Mouse (Mus musculus): ENCODE data around the gene Plg. TPM values are rescaled to one million over a fixed set of nuclear protein-coding genes. Genes with fewer than 3 reads are reported as not detected.

The Plg gene
- polyA plus RNA-seq, 1 experiment from 2014 or later = 355 TPM

DNA sequence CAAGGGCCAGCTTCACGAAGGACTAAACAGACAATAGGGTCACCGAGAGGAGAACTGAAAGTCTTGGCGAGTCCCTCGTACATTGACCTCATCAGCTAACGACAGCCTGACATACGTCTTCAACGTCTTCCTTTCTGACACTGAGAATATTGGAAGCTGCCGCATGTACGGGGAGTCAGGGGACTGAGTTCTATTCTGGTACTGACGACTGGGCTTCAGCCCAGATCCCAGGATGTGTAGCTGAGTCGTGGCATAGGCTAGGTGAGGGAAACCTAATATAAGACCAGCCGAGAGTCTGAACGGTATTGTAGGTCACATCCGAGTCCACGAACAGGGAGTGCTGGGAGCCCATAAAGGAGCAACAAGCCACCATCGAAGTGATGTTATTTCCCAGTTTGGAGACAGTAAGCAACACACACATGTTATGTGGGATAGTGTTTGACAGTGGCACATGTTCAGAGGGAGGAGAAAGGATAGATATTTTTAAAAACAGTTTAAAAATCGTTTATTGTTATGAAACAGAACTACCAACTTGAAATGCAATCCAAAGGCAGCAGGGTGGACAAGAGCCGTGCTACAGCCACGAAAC lies 41.2 kb downstream of the Plg start:
- no peak for ATAC-seq (ENCODE audit: insufficient read depth)
- Histone ChIP-seq H3K27me3 (no peaks in the 10 kb centered on the region), H3K4me1 (replicated peaks) (peaks cover 9% of the 10 kb centered on the region; the same call in 1 of the 2 replicates), H3K9ac (no peak overlapping the region), H3K36me3 (replicated peaks) (peaks cover 4% of the 10 kb centered on the region; the same call in 1 of the 2 replicates), H3K27ac (replicated peaks) (no peak overlapping the region), H3K4me2 (no peak overlapping the region), H3K4me3 (replicated peaks) (no peak overlapping the region), H3K9me3 (replicated peaks) (no peaks in the 10 kb centered on the region)
- 64% methylated on average over 19 of the region's 19 CpGs for WGBS (ENCODE audit: insufficient replicate concordance)

DNA sequence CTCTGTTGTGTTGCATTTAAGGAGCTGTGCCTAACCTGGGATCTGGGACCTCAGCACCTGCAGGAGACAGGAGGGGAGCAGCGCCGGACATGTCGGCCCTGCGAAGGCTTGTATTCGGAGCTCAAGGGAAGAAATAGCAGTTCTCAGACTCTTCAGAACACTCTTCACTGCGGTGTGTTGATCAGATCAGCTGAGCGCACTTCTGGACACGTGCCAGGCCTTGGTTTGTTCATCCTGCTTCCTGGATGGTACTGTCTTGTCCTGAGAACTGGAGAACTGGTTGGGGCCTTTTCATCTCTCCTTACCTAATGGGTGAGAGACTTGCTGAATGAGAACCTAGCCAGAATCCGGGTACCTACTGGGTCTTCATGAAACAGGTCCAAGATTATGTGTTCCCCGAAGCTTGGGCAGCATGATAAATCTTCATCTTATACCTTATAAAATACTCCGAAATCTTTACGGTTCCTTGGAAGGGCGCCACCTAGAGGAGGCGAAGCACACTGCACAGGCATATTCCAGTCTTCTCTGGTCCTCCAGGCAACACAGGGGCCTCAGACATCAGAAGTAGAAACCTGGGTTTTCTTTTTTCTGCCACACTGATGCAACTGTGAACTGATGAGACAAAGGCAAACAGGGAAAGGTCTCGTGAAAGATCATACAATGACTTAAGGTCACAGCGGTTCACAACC lies 42.6 kb downstream of the Plg start:
- no peaks in the 10 kb centered on the region for H3K4me1 ChIP-seq (replicated peaks)
- H3K27ac ChIP-seq (replicated peaks) = no peak overlapping the region
- no peak overlapping the region for H3K4me3 ChIP-seq (replicated peaks)
- no peaks in the 10 kb centered on the region for H3K27me3 ChIP-seq
- no peak for ATAC-seq (ENCODE audit: insufficient read depth)
- H3K36me3 ChIP-seq (replicated peaks) = peaks cover 4% of the 10 kb centered on the region; the same call in 1 of the 2 replicates
- no peaks in the 10 kb centered on the region for H3K9me3 ChIP-seq (replicated peaks)
- H3K9ac ChIP-seq = no peak overlapping the region
- no peak overlapping the region for H3K4me2 ChIP-seq
- WGBS (ENCODE audit: insufficient replicate concordance) = 66% methylated on average over 16 of the region's 16 CpGs

DNA sequence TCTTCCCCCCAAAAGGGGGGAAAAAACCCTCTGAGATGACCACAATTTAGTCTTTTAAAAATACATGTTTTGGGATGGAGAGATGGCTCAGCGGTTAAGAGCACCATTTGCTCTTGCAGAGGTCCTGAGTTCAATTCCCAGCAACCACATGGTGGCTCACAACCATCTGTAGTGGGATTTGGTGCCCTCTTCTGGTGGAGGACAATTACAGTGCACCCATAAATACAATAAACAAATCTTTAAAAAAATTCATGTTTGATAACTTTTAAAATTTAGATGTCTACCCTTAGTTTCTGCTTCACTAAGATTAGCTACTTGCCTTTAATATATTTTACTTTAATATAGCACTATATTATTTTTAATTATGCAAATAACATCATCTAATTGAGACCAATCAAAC lies 43.7 kb downstream of the Plg start:
- no peak for ATAC-seq (ENCODE audit: insufficient read depth)
- Histone ChIP-seq H3K9me3 (replicated peaks) (no peaks in the 10 kb centered on the region), H3K27me3 (no peaks in the 10 kb centered on the region), H3K4me3 (replicated peaks) (no peak overlapping the region), H3K27ac (replicated peaks) (no peak overlapping the region), H3K4me2 (no peak overlapping the region), H3K36me3 (replicated peaks) (peaks cover 4% of the 10 kb centered on the region; the same call in 1 of the 2 replicates), H3K4me1 (replicated peaks) (peaks cover 4% of the 10 kb centered on the region), H3K9ac (no peak overlapping the region)
- 78% methylated on average over 1 of the region's 1 CpGs for WGBS (ENCODE audit: insufficient replicate concordance)

DNA sequence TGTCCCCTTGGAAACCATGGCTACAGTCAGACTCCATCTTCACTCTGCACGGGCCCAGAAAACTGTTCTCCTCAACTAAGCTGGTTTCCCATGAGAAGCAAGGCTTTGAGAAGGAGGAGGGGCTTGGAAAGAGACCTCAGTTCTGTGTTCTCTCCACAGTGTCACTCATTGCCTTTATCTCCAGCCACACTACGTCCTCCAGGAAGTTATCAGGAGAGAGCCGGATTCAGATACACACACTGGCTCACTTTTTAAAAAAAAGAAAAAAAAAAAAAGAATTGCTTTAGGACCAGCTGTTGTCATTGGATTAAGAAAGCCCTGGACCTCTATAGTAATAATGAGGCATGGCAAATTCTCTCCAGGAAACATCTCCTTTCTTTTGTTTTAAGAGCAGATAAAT lies 48.7 kb downstream of the Plg start:
- Histone ChIP-seq H3K4me3 (replicated peaks) (no peak overlapping the region), H3K27me3 (no peaks in the 10 kb centered on the region), H3K4me1 (replicated peaks) (peaks cover 7% of the 10 kb centered on the region), H3K4me2 (no peak overlapping the region), H3K9ac (no peak overlapping the region), H3K36me3 (replicated peaks) (no peaks in the 10 kb centered on the region), H3K9me3 (replicated peaks) (no peaks in the 10 kb centered on the region), H3K27ac (replicated peaks) (no peak overlapping the region)
- peak; percentile 68; the same call in 1 of the 2 replicates for ATAC-seq (ENCODE audit: insufficient read depth)
- WGBS (ENCODE audit: insufficient replicate concordance) = 18% methylated on average over 3 of the region's 3 CpGs

DNA sequence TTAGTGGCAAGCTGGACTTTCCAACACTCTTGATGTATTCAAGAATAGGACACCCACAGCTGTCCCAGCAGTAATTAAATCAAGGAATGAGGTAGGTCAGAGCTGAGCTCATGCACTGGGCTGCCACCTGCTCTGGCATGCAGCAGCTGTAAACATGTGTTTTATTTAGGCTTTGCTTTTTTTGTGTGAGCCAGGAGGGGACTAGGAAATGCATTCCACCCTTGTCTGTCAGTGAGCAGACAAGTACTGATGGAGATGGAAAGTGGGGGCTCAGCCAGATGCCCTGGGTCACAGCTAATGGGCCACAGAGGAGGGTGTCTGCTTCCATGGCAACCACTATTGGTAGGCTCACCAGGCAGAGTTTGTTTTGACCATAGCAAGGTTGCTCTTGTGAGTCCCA lies 50.0 kb downstream of the Plg start:
- H3K4me2 ChIP-seq = no peak overlapping the region
- no peaks in the 10 kb centered on the region for H3K9me3 ChIP-seq (replicated peaks)
- H3K36me3 ChIP-seq (replicated peaks) = no peaks in the 10 kb centered on the region
- H3K4me1 ChIP-seq (replicated peaks) = peaks cover 7% of the 10 kb centered on the region
- no peak overlapping the region for H3K27ac ChIP-seq (replicated peaks)
- H3K4me3 ChIP-seq (replicated peaks) = no peak overlapping the region
- no peak for ATAC-seq (ENCODE audit: insufficient read depth)
- no peaks in the 10 kb centered on the region for H3K27me3 ChIP-seq
- H3K9ac ChIP-seq = no peak overlapping the region

DNA sequence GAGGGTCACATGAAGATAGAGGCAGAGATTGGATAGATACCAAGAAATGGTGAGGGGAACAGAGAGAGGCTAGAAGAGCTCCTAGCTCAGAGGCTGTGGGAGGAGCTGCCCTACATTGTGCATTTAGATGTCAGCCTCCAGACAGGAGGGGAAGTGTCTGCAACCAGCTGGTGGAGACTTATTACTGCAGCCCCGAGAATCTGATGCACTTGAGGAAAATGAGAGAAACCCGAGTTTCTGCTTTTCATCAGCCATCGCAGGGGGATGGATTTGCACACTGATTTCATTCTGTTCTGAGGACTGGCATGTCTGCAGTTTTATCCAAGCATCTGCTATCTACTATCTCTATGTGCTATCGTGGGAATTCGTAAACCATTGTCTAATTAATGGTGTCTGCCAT lies 53.3 kb downstream of the Plg start:
- H3K4me3 ChIP-seq (replicated peaks) = no peak overlapping the region
- H3K9ac ChIP-seq = no peak overlapping the region
- H3K4me1 ChIP-seq (replicated peaks) = peaks cover 7% of the 10 kb centered on the region
- WGBS (ENCODE audit: insufficient replicate concordance) = 47% methylated on average over 5 of the region's 5 CpGs
- ATAC-seq (ENCODE audit: insufficient read depth) = no peak
- H3K27me3 ChIP-seq = no peaks in the 10 kb centered on the region
- H3K36me3 ChIP-seq (replicated peaks) = no peaks in the 10 kb centered on the region
- no peak overlapping the region for H3K27ac ChIP-seq (replicated peaks)
- H3K4me2 ChIP-seq = no peak overlapping the region
- no peaks in the 10 kb centered on the region for H3K9me3 ChIP-seq (replicated peaks)

DNA sequence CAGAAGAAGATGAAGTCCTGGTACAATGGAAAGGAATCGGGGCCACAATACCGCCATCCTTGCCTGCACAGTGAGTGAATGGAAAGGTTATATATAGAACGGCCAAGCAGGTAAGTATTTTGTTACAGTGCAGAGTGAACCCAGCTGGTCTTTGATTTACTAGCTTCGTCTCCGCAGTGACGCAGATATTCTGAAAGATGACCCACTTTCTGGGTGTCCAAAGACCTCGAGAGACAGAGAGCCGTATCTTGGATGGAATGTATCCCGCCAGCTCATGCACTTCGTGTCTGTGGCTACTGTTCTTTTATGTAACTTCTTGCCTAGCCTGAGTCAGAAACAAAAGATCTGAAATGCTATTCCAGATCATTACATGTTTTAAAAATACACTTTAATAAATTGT lies 59.4 kb downstream of the Plg start:
- H3K4me3 ChIP-seq (replicated peaks) = no peak overlapping the region
- no peak overlapping the region for H3K4me2 ChIP-seq
- no peaks in the 10 kb centered on the region for H3K9me3 ChIP-seq (replicated peaks)
- WGBS (ENCODE audit: insufficient replicate concordance) = 73% methylated on average over 10 of the region's 10 CpGs
- ATAC-seq (ENCODE audit: insufficient read depth) = no peak
- no peak overlapping the region for H3K9ac ChIP-seq
- H3K36me3 ChIP-seq (replicated peaks) = no peaks in the 10 kb centered on the region
- no peaks in the 10 kb centered on the region for H3K27me3 ChIP-seq
- no peak overlapping the region for H3K27ac ChIP-seq (replicated peaks)
- H3K4me1 ChIP-seq (replicated peaks) = no peaks in the 10 kb centered on the region

DNA sequence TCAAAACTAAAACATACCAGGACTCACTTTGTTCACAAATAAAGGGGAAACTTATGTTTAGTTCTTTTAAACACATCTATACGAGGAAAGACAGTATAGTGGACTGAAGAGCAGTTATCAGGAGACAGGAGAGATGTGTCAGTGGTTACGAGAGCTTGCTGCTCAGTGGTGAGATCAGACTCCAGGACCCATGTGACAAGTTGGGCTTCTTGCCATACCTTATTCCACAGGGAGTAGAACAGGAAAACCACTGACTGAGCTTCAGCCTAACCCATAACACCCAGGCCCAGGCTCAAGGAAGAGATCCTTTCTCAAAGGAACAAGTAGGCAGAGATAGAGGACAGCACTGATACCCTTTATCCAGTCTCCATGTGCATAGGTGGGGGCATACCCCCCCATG lies 66.2 kb downstream of the Plg start:
- Histone ChIP-seq H3K4me1 (replicated peaks) (no peaks in the 10 kb centered on the region), H3K36me3 (replicated peaks) (no peaks in the 10 kb centered on the region), H3K4me3 (replicated peaks) (no peak overlapping the region), H3K27ac (replicated peaks) (no peak overlapping the region), H3K9ac (no peak overlapping the region), H3K27me3 (no peaks in the 10 kb centered on the region), H3K9me3 (replicated peaks) (no peaks in the 10 kb centered on the region), H3K4me2 (no peak overlapping the region)
- WGBS (ENCODE audit: insufficient replicate concordance) = 67% methylated on average over 2 of the region's 2 CpGs
- ATAC-seq (ENCODE audit: insufficient read depth) = no peak

DNA sequence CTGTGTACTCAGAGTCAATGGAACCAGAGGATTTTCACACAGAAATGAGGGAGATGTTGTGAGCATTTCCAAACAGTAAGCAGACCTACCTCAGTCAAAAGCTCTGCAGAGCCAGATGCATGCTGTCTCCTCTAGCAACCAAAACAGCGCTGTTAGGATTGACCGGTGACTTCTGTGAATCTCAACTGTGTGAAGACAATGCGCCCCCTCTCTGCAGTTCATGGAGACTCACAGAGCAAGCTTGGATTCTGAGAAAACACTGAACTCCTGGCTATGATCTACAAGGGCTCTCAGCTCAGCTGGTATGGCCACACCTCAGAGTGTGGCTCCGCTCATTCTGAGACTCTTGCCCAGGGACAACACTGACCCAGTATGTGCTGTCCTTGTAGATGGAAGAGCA lies 72.8 kb downstream of the Plg start:
- Histone ChIP-seq H3K27ac (replicated peaks) (no peak overlapping the region), H3K4me1 (replicated peaks) (no peaks in the 10 kb centered on the region), H3K27me3 (no peaks in the 10 kb centered on the region), H3K9me3 (replicated peaks) (no peaks in the 10 kb centered on the region), H3K4me2 (no peak overlapping the region), H3K4me3 (replicated peaks) (no peak overlapping the region), H3K9ac (no peak overlapping the region), H3K36me3 (replicated peaks) (no peaks in the 10 kb centered on the region)
- ATAC-seq (ENCODE audit: insufficient read depth) = no peak
- WGBS (ENCODE audit: insufficient replicate concordance) = 79% methylated on average over 4 of the region's 4 CpGs

DNA sequence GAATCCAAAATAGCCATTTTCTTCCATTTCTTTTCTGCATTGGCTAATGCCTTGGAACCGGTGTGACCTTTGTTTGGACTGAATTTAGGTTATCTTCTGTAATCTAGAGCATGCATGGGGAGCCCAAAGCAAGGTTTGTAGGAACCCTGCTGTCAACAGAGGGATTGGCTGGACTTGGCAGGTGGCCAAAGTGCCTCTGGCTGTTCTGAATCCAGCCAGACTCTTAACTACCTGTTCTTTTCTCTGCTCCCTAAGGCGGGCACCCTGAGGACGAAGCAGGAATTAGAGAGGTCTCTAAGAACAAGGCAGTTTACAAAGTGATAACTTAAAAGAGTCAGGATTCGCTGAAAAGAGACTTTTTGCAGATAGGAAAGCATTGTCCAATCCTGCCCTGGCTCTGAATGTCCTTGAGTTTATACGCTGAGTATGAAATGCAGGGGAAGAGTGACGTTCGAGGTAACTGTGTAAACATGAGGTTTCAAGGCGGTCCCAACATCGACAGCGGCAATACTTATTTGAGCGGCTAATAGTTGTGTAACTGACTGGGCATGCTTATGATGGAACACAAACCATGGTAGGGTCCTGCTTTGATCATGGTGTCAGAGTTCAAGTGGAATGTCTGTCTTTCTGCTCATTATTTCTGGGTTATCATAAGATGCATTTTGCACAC lies 74.6 kb downstream of the Plg start:
- Histone ChIP-seq H3K4me1 (replicated peaks) (no peaks in the 10 kb centered on the region), H3K4me2 (no peak overlapping the region), H3K27me3 (no peaks in the 10 kb centered on the region), H3K27ac (replicated peaks) (no peak overlapping the region), H3K36me3 (replicated peaks) (no peaks in the 10 kb centered on the region), H3K9ac (no peak overlapping the region), H3K9me3 (replicated peaks) (no peaks in the 10 kb centered on the region), H3K4me3 (replicated peaks) (no peak overlapping the region)
- 70% methylated on average over 11 of the region's 11 CpGs for WGBS (ENCODE audit: insufficient replicate concordance)
- ATAC-seq (ENCODE audit: insufficient read depth) = no peak

DNA sequence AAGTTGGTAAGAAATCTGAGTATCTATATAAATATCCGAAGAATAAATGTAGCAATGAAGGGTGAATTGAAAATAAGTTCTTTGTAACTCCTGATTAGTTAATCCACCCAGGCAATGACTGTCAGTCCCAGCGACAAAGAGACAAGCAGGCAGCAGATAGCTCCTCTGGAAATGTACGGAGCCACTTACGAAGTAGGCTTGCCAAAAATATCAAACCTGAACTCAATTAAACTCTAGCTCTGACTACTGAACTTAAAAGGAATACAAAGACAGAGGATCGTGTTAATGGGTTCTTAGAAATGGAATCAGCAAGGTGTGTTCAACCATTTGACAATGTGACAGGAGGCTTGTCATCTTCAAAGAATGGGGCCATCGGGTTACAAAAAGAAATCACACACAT lies 75.3 kb downstream of the Plg start:
- Histone ChIP-seq H3K9me3 (replicated peaks) (no peaks in the 10 kb centered on the region), H3K4me3 (replicated peaks) (no peak overlapping the region), H3K27me3 (no peaks in the 10 kb centered on the region), H3K9ac (no peak overlapping the region), H3K36me3 (replicated peaks) (no peaks in the 10 kb centered on the region), H3K4me1 (replicated peaks) (no peaks in the 10 kb centered on the region), H3K27ac (replicated peaks) (no peak overlapping the region), H3K4me2 (no peak overlapping the region)
- 71% methylated on average over 6 of the region's 6 CpGs for whole genome bisulfite sequencing (ENCODE audit: insufficient replicate concordance)
- ATAC-seq (ENCODE audit: insufficient read depth) = no peak
